Mouse (Mus musculus) kidney, embryonic 14.5 days (tissue): ENCODE results near the gene Ppp2r5e. TPM values are rescaled to one million over a fixed set of nuclear protein-coding genes. Genes with fewer than 3 reads are reported as not detected.

Experiments used
- ATAC-seq: fragments of 200-750 bp; cut with Nextera tagmentation; 2 replicates; pipeline ENCODE4 v1.8.0; 2017; ENCODE audit warnings: moderate number of reproducible peaks, mild to moderate bottlenecking, moderate TSS enrichment, moderate library complexity; ENCODE audit not compliant: low FRiP score, low TSS enrichment
- H3K27ac ChIP-seq: fragments of 300-500 bp; sonication (generic); 2 replicates; pipeline ENCODE4 v1.5.1; 2014; ENCODE audit warnings: low read depth, mild to moderate bottlenecking, low read length, moderate library complexity, mixed read lengths
- H3K27me3 ChIP-seq: fragments of 300-500 bp; sonication (generic); 2 replicates; pipeline ENCODE4 v1.6.1; 2014; ENCODE audit warnings: mild to moderate bottlenecking, low read length; ENCODE audit not compliant: control insufficient read depth, insufficient read depth
- H3K36me3 ChIP-seq: fragments of 300-500 bp; sonication (generic); 2 replicates; pipeline ENCODE4 v1.6.1; 2014; ENCODE audit warnings: low read length, mixed read lengths; ENCODE audit not compliant: control insufficient read depth, insufficient read depth
- H3K4me1 ChIP-seq: fragments of 300-500 bp; sonication (generic); 2 replicates; pipeline ENCODE4 v1.6.1; 2014; ENCODE audit warnings: low read length, mixed read lengths; ENCODE audit not compliant: control insufficient read depth, insufficient read depth
- H3K4me2 ChIP-seq: fragments of 300-500 bp; sonication (generic); replicated peaks from 2 replicates; pipeline ENCODE4 v1.6.1; 2014; ENCODE audit warnings: low read depth, mild to moderate bottlenecking, low read length
- H3K4me3 ChIP-seq: fragments of 300-500 bp; sonication (generic); 2 replicates; pipeline ENCODE4 v1.5.1; 2014; ENCODE audit warnings: mild to moderate bottlenecking, low read length
- H3K9ac ChIP-seq: fragments of 300-500 bp; sonication (generic); 2 replicates; pipeline ENCODE4 v1.6.1; 2014; ENCODE audit warnings: low read depth, mild to moderate bottlenecking, low read length, moderate library complexity
- H3K9me3 ChIP-seq: fragments of 300-500 bp; sonication (generic); 2 replicates; pipeline ENCODE4 v1.6.1; 2016; ENCODE audit warnings: low read length; ENCODE audit not compliant: control insufficient read depth
- WGBS: fragments of 180-500 bp; shearing (Covaris S2); extraction: QIAGEN DNeasy Blood & Tissue Kit; methylation state at CpG from one replicate; pipeline ENCODE4 v1.1.7; 2014; 5-methylcytosine and 5-hydroxymethylcytosine counted together
- polyA plus RNA-seq: library from polyadenylated mRNA; unstranded; fragments of >200 nt; fragmentation: Nextera tagmentation; extraction: Ambion mirVana; gene quantifications from 2 replicates; pipeline ENCODE4 v1.2.1, GENCODE M21; 2014

Ppp2r5e gene
- 16.3 and 18.4 TPM in 2 replicates for polyA plus RNA-seq

DNA sequence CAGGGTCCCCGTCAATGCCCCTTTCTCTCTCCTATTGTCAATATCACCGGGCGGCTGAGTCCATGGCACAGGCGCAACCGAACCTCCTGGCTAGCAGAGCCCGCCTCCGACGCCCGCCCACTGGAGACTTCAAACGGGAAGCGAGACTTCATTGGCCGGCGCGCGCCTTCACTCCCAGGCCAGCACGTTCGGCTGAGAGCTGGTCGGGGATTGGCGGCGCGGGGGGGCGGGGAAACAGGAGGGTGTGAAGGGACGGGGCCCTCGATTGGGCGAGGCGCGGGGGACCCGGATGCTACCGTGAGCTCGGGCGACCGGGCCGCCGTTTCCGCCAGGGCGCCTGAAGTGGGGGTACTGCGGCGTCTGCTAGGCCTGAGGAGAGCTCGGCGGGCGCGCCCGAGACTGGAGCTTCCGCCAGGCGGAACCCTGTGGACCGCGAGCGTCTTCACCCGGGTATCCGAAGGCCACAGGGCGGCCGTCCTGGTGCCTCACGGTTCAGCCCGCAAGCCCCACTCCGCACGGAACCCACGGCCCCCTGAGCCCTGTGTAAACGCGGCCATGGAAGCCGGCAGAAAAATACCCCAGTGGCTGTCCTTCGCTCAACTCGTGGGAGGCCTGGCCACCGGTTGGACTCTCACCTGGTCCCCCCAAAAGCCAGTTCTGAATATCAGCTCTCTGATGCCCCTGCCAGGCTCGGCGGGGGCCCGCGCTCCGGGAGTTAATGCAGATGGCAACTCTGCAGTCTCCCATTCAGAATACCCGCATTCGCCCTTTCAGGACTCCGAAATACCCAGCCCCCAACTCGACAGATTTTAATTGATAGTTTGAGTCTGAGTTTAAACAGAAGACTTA is at the start of gene Ppp2r5e:
Gene Ppp2r5e (minus strand): TSS at position 92 of the 849 bp plus-strand sequence.
- peaks cover 14% of the 10 kb centered on the region for H3K36me3 ChIP-seq
- H3K4me2 ChIP-seq: peak within 1 kb of the TSS; percentile 88
- WGBS: under 1% methylated on average over 69 of the region's 72 CpGs
- peak within 1 kb of the TSS; percentile 99 for H3K4me3 ChIP-seq
- peak; percentile 100 for ATAC-seq
- peak within 1 kb of the TSS; percentile 97 for H3K27ac ChIP-seq
- H3K4me1 ChIP-seq: peaks cover 11% of the 10 kb centered on the region
- H3K27me3 ChIP-seq: no peaks in the 10 kb centered on the region
- H3K9me3 ChIP-seq: no peaks in the 10 kb centered on the region
- H3K9ac ChIP-seq: peak within 1 kb of the TSS; percentile 98

DNA sequence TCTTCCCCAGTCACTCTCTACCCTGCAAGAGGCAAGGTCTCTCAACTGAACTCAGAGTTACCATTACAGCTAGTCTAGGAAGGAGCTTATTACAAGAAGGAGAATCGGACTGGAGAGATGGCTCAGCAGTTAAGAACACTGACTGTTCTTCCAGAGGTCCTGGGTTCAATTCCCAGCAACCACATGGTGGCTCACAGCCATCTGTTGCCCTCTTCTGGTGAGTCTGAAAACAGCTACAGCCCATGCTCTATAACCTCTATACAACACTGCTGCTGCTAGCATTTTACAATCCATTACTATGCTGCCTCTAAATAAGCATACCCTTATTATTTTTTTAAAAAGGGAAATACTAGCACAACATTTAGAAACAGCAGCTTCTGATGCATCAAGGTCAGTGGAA is 49.7 kb upstream of the Ppp2r5e start:
- 91% methylated on average over 1 of the region's 1 CpGs for WGBS

DNA sequence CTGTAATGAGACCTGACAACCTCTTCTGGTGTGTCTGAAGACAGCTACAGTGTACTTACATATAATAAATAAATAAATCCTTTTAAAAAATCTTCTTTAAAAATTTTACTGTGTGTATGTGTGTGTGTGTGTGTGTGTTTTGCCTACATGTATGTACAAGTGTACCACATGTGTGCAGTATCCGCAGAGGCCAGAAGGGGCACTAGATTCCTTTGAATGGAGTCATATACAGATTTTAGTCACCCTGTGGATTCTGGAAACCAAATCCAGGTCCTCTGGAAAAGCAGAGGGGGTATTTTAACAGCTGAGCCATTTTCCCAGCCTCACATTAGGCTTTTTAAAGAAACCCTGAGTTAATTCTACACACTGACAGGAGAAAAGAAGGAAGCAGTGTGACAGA is 45.7 kb upstream of the Ppp2r5e start:
- Histone ChIP-seq H3K27me3 (no peaks in the 10 kb centered on the region), H3K9ac (no peak overlapping the region), H3K4me1 (no peaks in the 10 kb centered on the region), H3K4me3 (no peak overlapping the region), H3K36me3 (no peaks in the 10 kb centered on the region), H3K27ac (no peak overlapping the region), H3K9me3 (no peaks in the 10 kb centered on the region), H3K4me2 (no peak overlapping the region)
- no peak for ATAC-seq
- WGBS: 100% methylated on average over 1 of the region's 1 CpGs

More for the DNA sequence above, 49.7 kb upstream of the Ppp2r5e start:
- no peak overlapping the region for H3K4me2 ChIP-seq
- no peak overlapping the region for H3K4me3 ChIP-seq
- no peaks in the 10 kb centered on the region for H3K36me3 ChIP-seq
- no peak overlapping the region for H3K9ac ChIP-seq
- H3K27me3 ChIP-seq: no peaks in the 10 kb centered on the region
- no peak for ATAC-seq
- no peaks in the 10 kb centered on the region for H3K9me3 ChIP-seq
- H3K4me1 ChIP-seq: no peaks in the 10 kb centered on the region
- no peak overlapping the region for H3K27ac ChIP-seq

DNA sequence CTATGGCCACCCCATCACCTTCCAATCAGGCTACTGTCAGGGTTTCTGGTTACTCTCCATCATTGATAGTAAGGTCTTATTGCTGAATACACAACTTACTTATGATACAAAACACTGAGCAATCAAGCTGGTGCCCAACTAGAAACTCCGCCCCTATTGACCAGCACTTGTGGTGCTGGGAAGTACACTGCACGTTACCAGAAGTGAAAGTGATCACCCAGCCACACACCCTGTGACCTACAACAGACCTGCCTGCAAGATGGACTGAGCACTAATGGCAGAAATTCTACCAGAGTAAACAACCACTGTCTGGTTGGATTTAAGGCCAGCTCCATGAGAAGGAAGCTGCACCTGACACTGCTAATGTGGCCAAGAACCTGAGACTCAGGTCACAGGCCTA is 42.3 kb upstream of the Ppp2r5e start:
- H3K36me3 ChIP-seq: no peaks in the 10 kb centered on the region
- H3K27ac ChIP-seq: no peak overlapping the region
- no peak overlapping the region for H3K4me2 ChIP-seq
- no peaks in the 10 kb centered on the region for H3K4me1 ChIP-seq
- 81% methylated on average over 2 of the region's 2 CpGs for WGBS
- H3K4me3 ChIP-seq: no peak overlapping the region
- H3K9me3 ChIP-seq: no peaks in the 10 kb centered on the region
- no peak for ATAC-seq
- H3K9ac ChIP-seq: no peak overlapping the region
- no peaks in the 10 kb centered on the region for H3K27me3 ChIP-seq

DNA sequence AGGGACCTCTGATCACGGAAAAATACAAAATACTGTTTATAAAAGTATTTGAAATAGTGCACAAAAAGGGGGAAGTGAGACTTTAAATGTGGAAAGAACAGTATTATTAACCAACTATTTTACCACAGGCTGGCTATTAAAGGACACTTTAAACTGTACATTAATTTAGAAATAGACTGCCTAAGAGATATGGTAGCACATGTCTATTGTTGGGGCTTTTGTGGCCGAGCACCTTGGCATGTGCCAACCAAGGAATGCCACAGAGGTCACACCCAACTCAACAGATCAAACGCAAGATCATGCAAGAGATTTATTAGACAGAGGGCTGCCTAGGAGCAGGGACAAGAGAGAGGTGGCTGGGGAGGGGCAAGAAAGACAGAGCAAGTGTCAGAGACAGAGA is 41.1 kb upstream of the Ppp2r5e start:
- H3K4me3 ChIP-seq: no peak overlapping the region
- no peaks in the 10 kb centered on the region for H3K36me3 ChIP-seq
- no peak overlapping the region for H3K9ac ChIP-seq
- no peaks in the 10 kb centered on the region for H3K27me3 ChIP-seq
- no peaks in the 10 kb centered on the region for H3K4me1 ChIP-seq
- H3K9me3 ChIP-seq: no peaks in the 10 kb centered on the region
- no peak for ATAC-seq
- 89% methylated on average over 3 of the region's 3 CpGs for WGBS
- no peak overlapping the region for H3K4me2 ChIP-seq
- H3K27ac ChIP-seq: no peak overlapping the region

DNA sequence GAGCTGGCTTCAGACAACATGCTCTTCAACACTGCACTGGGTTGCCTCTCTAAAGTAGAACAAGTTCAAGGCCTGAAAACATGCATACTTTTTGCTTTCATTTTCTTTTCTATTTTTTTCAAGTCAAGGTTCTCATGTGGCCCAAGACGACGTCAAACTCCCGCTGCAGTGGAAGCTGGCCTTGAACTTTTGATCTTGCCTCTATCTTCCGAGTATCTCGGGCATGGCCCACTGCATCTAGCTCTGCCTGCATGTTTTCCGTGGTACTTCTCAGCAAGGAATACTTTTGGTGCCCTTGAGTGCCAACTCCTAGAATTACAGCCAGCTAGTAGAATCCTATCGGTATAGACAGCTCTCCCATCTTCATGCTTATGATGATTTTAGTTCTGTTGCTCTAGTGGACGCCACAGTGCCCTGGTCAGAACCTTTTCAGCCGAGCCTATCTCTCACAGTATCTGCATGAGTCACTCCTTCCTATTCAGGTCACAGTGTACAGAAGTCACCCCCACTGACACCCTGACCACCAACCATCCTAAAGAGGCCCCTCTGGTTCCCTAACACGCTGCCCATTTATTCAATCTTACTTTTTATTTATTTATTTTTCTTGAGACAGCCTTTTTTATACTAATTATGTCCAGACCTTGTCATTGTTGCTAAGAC is 39.9 kb upstream of the Ppp2r5e start:
- WGBS: 84% methylated on average over 10 of the region's 10 CpGs
- ATAC-seq: no peak
- H3K4me3 ChIP-seq: no peak overlapping the region
- no peaks in the 10 kb centered on the region for H3K27me3 ChIP-seq
- no peak overlapping the region for H3K9ac ChIP-seq
- no peak overlapping the region for H3K4me2 ChIP-seq
- H3K4me1 ChIP-seq: no peaks in the 10 kb centered on the region
- H3K27ac ChIP-seq: no peak overlapping the region
- peaks cover 4% of the 10 kb centered on the region; the same call in 1 of the 2 replicates for H3K36me3 ChIP-seq
- H3K9me3 ChIP-seq: no peaks in the 10 kb centered on the region

DNA sequence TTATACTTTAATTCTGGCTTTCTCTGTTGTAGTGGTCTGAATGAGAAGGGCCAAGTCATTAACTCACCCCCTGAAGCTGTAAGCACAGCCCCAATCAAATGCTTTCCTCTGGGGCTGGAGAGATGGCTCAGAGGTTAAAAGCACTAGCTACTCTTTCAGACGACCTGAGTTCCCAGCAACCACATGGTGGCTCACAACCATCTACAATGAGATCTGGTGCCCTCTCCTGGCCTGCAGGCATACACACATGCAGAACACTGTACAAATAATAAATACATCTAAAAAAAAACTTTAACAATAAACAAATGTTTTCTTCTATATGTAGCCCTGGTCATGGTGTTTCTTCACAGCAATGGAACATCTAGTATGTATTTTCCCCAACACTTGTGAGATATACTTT is 33.6 kb upstream of the Ppp2r5e start:
- Histone ChIP-seq H3K9me3 (no peaks in the 10 kb centered on the region), H3K4me2 (no peak overlapping the region), H3K27ac (no peak overlapping the region), H3K27me3 (no peaks in the 10 kb centered on the region), H3K4me3 (no peak overlapping the region), H3K4me1 (no peaks in the 10 kb centered on the region), H3K36me3 (peaks cover 4% of the 10 kb centered on the region; the same call in 1 of the 2 replicates), H3K9ac (no peak overlapping the region)
- 52% methylated on average over 1 of the region's 1 CpGs for WGBS
- ATAC-seq: no peak

DNA sequence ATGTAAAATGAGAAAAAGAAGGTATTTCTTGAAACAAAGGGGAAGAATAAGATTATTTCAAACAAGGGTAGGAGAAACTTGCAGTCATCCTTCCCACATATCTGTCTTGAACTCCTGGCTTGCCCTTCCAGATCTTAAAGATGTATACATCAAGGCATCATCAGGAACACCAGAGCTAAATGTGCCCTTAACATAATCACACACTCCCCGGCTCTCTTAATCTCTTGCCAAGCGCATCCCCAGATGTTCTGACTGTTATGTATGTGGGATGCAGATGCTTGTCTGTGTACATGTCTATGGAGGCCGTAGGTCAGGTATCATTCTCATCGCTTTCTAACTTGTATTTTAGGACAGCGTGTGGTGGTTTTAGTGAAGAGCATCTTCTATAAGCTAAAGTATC is 27.2 kb upstream of the Ppp2r5e start:
- no peak overlapping the region for H3K9ac ChIP-seq
- H3K4me3 ChIP-seq: no peak overlapping the region
- H3K27ac ChIP-seq: no peak overlapping the region
- no peaks in the 10 kb centered on the region for H3K27me3 ChIP-seq
- H3K4me2 ChIP-seq: no peak overlapping the region
- ATAC-seq: no peak
- 94% methylated on average over 5 of the region's 5 CpGs for WGBS
- H3K36me3 ChIP-seq: no peaks in the 10 kb centered on the region
- H3K9me3 ChIP-seq: 0 out of 2 replicates have a peak, but pooled peaks cover 3% of the 10 kb centered on the region
- H3K4me1 ChIP-seq: no peaks in the 10 kb centered on the region

DNA sequence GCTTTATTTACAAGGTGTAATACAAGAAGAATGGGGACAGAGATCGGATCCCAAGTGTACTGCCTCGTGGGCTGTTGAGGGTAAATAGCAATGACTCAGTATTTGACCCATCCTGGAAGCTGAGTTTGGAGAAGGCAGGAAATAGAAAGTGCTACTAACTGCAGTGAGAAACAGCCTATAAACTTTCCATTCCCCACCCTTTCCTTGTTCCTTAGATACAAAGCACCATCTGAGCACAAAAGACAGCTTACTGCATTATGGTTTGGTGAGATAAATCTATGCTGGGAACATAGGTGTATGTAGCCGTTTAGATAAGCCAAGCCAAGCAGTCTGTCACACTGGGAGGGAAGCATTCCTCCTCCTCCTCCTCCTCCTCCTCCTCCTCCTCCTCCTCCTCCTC is 26.8 kb upstream of the Ppp2r5e start:
- H3K9me3 ChIP-seq: 0 out of 2 replicates have a peak, but pooled peaks cover 3% of the 10 kb centered on the region
- H3K4me2 ChIP-seq: no peak overlapping the region
- no peak overlapping the region for H3K4me3 ChIP-seq
- H3K27me3 ChIP-seq: no peaks in the 10 kb centered on the region
- 70% methylated on average over 3 of the region's 3 CpGs for WGBS
- no peaks in the 10 kb centered on the region for H3K36me3 ChIP-seq
- ATAC-seq: no peak
- no peak overlapping the region for H3K9ac ChIP-seq
- no peak overlapping the region for H3K27ac ChIP-seq
- H3K4me1 ChIP-seq: no peaks in the 10 kb centered on the region
